Mouse (Mus musculus) spleen, postnatal 10 days (tissue): ENCODE results near the gene Gm38392.
A peak's percentile ranks its signal among the peaks of the same experiment; 100 is the strongest.

Source experiments
- DNase-seq, 2 experiments: peaks; one replicate each; pipeline ENCODE4 v3.0.0; 2021 to 2022; ENCODE audit warnings: low spot score in 2 of 2

Gene Gm38392

DNA sequence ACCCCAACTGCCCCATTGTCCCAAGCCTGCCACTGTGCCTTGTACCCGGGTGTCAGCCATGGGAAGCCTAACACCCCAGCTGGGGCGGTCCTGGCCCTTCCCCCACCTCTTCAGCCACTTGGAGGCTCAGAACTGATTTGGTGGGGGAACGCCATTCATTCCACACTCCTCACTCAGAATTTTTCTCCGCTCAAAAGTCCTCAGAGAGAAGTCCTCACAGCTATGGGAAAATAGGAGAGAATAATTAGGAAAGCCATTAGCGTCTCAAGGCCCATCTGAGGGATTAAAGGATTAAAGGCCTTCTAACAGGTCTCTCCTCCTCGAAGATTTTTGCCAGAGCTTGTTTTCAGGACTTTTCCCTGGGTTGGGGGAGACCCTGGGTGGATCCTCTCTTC, 49.9 kb downstream of the Gm38392 start:
- no peak for DNase-seq

DNA sequence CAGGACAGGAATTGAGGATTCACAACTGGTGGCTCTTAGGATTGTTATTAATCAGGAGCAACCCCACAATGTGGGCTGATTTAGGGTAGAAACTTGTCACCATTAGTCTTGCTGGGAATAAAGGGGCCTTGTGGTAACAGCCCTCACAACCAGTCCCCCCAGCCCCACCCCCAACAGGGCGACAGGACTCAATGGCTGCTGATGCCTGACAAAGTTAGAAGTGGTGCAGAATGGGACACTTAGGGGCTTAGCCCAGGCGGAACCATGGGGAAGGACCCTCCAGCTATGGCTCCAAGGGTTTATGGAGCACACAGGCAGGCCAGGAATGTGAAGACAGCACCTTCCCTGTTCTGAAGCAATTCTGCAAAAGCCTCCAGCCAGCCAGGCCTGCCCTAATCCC, 51.4 kb downstream of the Gm38392 start:
- DNase-seq, result no peak

DNA sequence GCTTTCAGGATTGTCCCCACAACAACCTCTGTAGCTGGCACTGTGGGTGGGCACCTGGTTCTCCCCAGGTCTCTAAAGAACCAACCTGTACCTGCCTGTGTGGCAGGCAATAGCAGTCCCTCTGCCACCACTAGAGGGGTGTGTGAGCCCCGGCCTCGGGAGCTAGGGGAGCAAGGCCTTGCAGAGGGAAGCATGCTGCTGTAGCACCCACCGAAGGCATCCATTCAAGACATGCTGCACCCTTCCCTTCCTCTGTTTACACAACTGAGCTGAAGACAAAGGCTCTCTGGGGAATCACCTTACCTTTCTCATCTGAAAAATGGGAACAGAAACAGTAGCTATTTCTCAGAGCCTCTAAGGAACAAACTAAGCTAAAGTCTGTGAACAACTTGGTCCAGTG, 51.8 kb downstream of the Gm38392 start:
- DNase-seq, result peak in 1 of 2 experiments; percentile 63

DNA sequence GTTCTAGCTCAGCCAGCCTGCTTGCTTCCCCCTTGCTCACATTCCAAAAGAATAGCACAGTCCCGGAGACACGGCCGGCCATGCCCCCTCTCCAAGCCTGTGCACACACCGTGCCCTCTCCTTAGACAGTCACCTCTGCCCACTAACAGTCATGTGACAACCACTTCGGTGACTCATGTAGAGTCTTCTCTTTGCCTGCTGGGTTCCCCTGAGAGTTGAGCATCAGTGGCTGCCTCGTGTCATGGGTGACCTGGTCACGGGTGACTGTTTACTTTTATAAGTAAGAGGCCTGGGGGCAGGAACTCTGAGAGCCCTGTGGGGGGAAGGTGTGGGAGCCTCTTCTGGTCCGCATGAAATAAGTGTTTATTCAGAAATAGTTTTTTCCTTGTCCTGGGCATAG, 53.0 kb downstream of the Gm38392 start:
- no peak for DNase-seq

DNA sequence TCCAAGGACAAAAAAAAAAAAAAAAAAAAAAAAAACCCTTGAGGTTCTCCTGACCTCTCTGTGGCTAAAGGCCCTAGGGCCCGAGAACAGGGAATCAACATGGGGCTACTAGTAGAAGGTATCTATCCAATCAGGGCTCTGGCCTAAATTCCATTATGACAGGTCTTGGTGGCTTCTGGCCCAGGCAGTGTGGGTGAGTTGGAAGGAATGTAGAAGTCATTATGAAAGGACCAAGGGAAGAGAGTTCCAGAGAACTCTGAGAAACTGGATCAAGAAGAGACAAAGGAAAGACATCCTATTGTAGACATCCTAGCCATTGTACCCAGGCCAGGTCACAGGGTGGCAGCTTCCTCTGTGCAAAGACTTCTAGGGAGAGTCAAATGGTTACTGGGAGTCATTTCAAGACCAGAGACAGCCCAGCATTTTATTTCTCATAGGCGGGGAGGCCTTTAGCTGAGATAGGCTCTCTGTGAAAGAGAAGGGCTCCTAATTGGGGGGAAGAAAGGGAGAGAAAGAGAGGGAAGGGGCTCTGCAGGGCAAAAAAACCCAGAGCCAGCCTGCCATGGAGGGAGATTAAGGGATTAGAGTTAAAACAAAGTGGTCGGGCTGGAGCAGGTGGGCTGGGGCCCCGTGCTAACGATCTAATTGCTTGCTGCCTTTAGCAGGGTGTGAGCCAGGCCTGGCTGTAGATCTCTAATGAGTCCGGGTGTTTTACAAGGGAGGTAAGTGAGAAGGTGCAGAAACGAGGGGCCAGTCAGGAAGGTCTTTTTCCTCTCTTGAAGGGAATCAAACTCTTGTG, 54.0 kb downstream of the Gm38392 start:
- DNase-seq, result no peak

DNA sequence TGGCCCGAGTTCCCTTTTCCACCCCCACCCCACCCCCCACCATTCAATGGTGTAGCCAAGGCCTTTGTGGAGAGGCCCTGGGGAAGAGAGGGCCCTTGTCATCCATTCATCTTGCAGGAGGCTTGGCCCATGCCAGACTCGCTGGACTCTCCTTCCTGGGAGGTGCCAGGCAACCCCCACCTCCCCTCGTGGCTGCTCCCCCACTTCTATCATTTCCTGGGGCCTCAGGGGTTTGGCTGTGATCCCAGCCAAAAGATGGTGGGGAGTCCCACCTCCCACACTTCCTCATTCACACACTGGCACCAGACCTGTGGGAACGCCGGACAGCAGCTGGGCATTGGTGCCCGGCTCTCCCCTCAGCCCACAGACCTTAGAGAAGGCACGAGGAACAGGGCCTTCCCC, 54.7 kb downstream of the Gm38392 start:
- no peak for DNase-seq

DNA sequence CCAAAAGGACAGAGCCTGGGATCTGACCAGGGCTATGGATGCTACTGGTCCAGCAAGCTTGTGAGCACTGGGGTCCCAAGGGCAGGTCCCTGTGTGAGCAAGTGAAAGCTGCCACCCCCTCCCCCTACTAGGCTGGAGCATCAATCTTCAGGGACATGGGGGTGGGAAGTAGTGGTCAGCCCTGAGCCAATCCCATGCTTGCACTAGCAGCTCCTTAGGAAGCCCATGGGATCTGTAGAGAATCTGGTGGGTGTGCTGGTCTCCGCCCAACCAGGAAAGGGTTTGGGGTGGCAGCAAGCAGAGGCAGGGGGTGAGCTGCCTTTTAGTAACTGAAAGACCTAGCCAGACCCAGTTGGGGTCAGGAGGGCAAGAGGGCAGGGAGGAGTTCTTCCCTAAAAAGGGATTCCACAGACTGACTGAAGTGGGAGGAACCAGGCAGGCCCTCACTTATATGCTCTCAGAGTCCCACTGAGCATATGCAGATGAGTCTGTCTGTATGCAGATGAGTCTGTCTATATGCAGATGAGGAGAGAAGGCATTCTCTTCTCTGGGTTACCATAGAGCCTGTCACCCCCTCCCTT, 55.9 kb downstream of the Gm38392 start:
- no peak for DNase-seq

DNA sequence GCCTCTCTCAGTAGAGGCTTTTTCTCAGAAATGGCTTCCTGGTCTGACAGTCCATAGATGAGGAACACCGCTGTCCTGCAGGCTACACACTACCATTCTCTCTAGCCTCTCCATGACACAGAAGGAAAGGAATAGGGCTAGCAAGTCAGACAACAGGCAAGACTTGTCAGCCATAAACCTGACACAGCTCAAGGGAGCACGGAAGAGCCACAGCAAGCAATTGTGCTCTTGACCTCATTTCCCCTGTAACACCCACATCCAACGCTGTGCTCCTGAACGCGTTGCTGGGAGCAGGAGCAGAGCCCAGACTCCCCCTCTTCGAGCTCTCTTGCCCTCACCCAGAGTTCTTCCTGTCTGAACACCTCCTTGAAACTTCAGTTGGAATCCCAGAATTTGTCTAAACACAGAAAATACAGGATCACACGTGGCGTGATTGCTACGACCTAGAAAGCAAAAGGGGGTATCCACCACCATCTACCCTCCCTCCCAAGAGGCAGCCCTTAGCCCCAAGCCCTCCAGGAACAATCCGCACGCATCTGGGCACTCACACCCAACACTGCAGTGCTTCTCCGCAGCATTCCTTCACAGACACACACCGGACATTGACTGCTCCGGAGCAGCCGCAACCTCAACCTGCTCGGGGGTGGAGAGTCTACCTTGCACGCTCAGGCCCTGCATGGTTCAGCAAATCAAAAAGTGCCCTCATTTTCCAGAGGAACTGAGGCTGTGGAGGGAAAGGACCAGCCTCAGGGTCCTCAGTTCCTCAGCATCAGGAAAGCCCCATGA, 56.6 kb downstream of the Gm38392 start:
- DNase-seq, result no peak

DNA sequence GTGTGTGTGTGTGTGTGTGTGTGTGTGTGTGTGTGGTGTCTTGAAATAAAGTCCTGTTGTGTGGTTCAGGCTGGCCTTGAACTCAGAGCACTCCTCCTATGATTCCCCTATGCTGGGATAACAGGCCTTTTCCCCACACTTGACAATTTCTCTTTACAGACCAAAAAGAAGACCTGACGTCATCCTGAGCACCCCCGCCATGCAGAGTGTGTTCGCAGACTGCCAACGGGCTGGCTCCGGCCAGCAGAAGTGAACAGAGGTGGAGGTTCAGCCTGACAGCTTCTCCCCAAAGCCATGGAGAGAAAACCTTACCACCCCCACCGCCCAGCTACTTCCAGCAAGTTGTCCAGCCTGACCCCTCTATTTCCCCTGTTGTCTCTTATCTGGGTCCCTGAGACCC, 57.5 kb downstream of the Gm38392 start:
- DNase-seq, result no peak

DNA sequence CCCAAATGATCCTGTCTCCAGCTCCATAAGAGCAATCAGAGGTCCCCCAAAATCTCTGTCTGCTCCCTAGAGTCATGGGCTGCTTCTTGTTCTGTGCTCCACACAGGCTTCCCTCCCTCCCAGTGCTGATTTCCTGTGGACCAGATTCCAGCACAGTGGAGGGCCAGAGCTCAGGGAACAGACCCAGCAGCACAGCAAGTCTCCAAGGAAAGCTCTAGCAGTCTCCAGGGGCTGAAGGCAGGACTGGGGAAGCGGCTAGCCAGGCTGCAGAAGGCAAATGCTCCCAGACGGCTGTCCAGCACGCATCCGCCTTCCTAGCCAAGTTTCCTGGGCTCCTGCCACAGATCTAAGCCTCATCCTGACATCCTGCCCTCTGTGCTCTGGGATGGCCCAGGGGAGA, 58.1 kb downstream of the Gm38392 start:
- no peak for DNase-seq

DNA sequence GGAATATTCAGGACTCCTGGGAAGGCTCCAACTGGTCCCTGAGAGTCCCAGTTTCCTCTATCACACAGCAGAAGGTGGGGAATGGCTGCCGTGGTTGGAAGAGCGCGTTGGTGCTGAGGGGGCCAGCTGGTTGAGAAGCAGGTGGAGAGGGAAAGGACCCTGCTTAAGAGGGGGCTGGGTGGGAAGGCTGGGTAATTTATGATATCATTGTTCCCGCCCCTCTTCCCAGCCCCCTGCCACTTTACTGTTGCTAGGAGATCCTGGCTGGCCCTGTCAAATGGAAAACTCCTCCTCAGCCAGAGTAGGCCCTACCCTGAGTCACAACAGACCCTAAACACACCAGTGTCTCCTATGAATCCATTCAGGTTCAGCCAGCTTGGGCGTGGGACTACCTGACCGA, 59.0 kb downstream of the Gm38392 start:
- DNase-seq, result no peak

DNA sequence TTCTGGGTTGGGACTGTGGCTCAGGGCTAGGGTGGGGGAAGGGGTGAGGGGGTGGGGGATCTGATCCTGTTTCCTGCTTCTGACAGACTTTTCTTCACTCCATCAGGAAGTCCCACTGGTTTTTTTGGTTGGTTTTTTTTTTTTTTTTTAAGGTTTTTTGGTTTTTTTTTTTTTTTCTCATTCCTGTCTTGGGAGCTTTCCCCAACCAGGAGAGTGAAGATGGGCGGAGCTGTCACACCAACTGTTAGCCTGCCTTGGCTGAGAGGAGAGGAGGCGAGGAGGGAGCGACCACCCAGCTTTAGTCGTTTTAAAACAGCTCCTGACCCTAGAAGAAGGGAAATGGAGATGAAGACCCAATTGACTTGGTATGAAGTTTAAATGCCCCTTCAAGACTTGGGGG, 59.8 kb downstream of the Gm38392 start:
- no peak for DNase-seq

DNA sequence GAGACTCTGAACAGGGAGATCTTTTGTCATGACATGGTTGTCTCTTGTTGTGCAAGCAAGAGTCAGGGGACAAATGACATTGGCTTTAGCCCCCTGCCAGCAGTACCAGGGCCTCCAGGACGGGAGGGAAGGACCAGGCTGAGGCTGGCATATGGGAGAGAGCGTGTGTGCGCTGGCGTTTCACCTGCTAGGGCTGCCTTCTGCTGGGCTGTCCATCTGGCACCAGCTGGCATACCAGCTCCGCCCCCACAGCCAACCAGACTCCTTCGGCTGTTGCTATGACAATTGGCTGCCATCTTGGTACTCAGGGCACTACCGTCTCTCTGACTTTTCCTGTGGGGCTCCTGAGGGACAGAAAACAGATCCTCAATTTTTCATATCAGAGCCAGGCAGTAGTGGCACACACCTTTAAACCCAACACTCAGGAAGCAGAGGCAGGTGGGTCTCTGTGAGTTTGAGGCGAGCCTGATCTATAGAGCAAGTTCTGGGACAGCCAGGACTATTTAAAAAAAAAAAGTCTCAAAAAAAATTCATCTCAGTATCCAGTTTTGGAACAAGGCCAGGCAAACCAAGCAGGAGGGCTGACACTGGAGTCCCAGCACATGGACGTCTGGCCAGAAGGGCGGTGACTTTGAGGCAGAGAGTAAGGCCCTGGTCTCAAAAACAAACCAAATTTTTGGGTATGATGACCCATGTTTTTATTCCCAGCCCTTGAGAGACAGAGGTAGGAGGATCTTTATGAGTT, 60.7 kb downstream of the Gm38392 start:
- no peak for DNase-seq

DNA sequence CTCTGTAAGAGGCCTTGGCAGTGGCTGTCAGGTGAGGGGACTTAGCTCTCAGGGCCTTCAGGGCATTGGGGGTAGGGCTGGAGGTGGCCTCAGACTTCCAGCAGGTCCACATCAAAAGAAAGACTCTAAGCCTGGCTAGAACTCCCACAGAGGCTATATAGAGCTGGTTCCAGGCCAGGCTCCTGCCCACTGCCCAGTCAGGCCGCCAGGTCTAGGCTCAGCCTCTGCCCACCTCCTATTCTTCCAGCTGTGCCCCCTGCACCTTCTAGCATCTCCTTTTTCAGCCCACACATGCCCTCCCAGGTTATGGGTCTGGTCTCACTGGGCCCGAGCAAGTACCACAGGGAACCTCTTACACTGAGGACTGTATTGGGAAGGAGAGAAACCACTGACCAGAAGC, 62.1 kb downstream of the Gm38392 start:
- DNase-seq, result no peak

DNA sequence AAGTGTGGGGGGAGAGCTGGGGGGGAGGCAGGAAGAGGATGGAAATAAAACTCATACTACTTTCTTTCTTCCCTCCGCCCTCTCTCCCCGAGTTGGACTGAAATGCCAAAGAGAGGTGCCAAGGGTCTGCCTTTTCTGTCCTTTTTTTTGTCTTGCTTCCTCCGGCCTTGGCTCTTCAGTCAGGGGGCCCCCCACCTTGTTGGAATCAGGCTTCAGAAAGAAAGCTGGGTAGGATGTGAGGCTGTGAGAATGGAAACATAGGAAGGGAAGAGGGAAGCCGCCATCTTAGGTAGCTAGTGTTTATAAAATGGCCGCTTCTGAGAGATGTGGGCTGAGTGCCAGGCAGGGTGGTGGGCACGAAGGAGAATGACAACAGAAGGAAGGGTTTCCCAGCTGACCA, 64.6 kb downstream of the Gm38392 start:
- no peak for DNase-seq

DNA sequence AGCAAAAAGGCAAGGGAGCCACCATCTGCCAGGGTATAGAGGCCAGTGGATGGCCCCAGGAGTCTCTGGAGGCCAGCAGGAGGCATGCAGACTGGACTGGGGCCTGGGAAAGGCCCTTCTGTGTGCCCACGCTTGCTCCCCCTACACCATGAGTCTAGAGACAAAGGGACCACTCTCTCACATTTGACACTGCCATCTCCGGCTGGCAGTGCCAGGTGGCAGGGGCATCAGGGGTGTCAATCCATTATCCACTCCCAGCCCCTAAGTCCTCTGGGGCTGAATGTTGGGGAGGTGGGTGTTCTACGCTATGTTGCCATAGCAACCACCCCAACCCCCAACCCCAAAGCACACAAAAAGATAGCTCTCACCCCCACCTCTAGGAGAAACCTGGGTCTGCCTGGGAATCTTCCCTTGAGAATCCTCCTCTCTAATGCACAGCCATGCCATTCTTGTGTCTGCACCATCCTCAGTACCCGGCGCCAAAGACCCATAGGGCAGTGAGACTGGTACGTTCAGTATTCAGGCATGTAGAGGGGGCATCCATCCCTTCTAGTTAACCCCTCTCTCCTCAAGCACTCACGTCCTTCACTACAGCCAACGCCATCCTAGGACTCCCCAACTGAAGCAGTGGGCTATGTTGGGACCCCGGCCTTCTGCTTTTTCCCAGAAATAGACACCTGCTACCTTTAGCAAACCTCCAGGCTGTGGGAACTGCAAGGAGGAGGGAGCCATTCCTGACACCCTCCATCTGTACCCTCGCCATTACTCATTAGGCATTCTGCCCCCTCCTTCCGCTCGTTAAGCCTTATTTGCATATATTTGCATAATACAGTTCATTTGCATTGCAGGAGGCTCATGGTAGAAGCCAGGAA, 65.3 kb downstream of the Gm38392 start:
- no peak for DNase-seq

DNA sequence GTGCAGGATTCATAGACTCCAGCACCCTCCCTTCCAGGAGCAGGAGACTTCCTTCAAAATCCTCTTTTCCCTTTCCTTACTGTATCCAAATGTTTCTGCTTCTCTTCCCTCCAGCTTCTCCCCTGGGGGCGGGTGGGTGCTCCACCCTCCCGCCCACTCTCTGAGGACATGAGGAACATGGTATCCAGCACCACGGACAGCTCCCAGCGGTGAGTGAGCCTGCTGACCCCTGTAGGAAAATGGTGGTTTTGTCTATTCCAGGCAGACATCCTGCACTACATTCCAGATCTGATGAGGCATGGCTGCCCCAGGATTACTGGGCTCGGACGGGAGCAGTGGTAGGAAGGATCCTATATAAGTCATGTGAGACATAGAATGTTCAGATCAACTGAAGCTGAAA, 66.2 kb downstream of the Gm38392 start:
- DNase-seq, result peak; percentile 35 to 79

DNA sequence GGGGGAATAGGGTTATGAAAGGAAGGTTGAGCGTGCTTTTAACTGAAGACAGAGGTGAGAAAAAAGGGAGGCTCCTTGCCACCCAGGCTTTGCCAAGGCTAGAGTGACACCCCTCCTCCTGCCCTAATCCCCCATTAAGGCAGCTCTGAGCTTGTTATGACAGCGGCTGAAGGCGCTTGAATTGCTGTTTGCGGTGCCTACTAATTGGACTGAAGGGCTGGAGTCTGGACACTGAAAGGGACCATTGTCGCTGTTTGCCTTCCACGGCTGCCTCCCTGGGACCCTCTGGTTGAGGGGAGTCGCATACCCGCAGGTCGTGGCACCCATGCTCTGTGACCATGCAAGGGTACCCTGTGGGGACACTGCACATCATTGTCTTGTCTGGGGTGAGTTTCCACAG, 67.1 kb downstream of the Gm38392 start:
- DNase-seq, result no peak

DNA sequence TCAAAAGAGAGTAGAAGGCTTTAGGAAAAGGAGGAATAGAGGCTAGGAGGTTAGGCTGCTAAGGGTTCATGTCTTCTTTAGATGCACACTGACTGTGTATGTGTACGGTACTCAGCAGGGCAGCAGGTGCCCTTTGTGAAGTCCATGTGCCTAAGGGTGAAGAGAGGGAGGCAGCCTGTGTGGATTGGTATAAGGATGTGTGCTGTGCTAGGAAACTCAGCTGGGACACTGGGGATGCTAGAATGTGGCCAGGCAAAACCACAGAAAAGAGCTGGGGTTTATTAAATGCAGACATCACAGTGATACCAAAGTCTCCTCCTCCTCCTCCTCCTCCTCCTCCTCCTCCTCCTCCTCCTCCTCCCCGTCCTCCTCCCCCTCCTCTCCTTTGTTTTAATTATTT, 69.3 kb downstream of the Gm38392 start:
- no peak for DNase-seq

DNA sequence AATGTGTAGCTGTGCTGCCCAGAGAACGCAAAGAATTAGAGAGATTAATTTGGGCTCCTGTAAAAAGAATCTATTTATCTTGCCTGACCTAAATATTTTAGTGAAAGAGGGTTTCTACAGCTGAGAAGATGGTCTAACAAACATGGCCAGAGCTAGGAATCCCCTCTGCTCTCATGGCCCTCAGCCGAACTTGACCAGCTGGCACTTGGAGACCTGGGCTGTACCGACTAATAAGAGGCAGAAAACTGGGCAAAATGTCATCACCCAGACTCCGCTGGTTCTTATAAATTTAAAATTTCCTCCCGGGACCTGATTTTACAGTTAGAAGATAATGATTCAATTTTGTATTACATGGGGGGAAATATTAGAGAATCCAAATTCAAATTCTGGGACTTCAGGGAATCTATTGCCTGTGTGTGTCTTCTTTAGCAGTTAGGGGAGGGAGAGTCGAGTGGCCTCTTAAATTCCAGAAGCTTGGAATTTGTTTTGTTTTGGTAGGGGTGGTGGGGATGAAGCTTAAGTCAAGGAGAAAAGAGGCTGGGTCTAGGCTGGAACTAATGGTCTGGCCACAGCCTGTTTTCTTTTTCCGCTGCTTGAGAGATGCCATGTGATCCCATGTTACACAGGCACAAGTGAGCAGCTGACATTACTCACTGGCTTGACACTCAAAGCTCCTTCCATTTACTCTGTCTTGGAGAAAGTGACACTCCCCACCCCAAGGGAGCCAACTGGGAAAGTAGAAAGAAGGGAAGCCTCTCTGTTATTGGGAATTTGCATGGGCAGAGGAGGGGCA, 70.3 kb downstream of the Gm38392 start:
- no peak for DNase-seq
